Mouse (Mus musculus) lung, postnatal 25 days (tissue): ENCODE measurements around the gene Rhbdf2.
"Not testable (repeated sequence)": the region's sequence is repeated elsewhere in the genome, so short reads cannot be mapped to it uniquely, and the experiment has no call there.

Experiments
- DNase-seq: peaks from one replicate; pipeline ENCODE4 v3.0.0; 2022; ENCODE audit warnings: low spot score

Rhbdf2 gene

GRCm38 (mm10) chr11:116618666-116619065 lies 8.2 kb downstream of the Rhbdf2 start:
- DNase-seq = no peak

DNA sequence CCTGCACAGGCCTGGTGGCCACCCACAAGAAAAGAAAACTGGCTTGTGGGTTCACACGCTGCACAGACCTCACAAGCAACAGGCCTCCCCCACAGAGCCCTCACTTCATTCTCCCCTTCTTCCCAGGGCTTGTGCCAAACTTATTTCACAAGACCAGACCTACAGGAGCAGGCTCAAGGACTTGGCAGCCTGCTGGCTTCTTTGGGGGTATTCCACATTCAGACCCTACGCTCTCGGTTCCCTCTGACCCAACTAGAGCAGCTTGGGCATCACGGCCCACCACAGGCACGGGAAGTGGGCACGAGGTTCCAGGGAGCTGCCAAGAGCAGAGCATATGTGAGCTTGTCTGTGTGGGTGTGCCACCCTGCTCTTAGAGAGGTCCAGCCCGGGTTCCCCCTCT lies 9.2 kb downstream of the Rhbdf2 start:
- peak; percentile 73 for DNase-seq

DNA sequence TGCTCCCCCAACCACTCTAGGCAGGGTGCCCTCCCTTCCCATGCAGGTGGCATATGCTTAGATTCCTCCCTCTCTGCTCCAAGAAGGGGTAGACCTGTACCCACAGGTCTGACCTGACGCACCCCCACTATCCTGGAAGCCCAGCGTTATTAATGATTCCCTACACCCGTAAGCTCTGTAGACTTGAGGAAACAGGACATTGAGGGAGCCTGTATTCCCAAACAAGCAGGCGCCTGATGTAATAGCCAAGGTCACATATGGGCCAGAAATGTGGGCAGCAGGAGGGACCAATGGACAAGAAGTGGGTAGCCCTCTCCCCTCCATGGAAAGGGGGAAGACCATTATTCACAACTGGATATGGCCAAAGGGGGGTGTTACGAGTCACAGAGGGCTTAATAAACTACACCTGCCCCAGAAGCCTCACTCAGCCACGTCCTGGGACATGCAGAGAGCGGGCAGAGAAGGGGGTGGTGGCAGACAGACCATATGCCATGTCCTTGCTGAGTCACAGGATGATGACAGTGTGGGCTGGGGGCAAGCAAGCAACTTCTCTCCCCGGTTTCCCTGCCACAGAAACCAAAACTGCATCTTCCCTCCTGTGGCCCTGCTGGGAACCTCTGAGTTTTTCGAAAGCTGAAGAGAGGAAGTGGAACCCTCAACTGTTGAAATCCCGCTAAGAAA lies 10.2 kb downstream of the Rhbdf2 start:
- no peak for DNase-seq

DNA sequence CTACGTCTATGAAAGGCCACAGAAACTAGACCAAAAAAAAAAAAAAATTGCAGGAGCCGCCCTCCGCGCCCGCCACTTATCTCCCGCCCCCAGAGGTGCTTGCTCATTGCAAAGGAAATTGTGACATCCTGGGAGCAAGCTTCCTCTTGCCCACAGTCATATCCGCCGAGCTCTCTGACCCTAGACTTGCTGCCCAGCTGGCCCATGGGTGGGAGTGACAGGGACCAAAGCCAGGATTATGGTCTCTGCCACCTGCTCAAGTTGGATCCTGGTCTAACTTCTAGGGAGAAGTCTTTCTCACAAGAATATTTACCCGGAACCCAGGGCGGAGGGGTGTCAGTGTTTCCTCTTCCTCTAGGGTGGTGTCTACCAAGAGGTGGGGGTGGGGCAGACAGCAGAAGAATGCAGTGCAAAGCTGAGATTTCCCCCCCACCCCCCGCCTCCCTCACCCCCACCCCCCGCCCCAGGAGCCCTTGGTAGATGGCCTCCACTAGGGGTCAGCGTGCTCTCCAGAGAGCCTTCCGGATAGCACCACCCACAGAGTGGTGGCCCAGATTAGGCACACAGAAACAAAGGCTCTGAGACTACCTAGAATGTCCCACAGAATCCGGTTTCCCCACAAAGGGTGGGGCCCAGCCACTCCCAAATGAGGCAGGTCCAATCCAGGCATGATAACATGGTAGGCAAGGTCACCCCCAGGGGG lies 10.9 kb downstream of the Rhbdf2 start:
- DNase-seq = peak; percentile 86

GRCm38 (mm10) chr11:116613234-116613633 lies 13.6 kb downstream of the Rhbdf2 start:
- no peak for DNase-seq

- DNase-seq = no peak
Measured at GRCm38 (mm10) chr11:116612554-116612953, 14.3 kb downstream of the Rhbdf2 start.

DNA sequence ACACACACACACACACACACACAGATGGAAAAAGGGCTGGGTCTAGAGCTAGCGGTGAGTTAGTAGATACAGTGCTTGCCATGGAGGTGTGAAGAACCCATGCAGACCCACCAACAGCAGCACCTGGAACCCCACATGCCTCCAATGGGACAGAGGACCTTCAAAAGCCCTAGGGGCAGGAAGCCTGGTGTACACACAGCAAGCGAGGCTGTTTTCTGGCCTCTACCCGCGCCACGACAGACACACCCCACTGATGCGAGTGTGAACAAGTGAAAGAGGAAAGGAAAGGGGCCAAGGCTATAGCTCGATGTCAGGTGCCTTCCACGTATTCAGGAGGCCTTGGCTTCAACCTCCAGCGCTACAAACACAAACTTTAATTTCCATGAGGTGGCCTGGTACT lies 14.9 kb downstream of the Rhbdf2 start:
- no peak for DNase-seq

GRCm38 (mm10) chr11:116611168-116611567 lies 15.7 kb downstream of the Rhbdf2 start:
- DNase-seq = not testable (repeated sequence)

DNA sequence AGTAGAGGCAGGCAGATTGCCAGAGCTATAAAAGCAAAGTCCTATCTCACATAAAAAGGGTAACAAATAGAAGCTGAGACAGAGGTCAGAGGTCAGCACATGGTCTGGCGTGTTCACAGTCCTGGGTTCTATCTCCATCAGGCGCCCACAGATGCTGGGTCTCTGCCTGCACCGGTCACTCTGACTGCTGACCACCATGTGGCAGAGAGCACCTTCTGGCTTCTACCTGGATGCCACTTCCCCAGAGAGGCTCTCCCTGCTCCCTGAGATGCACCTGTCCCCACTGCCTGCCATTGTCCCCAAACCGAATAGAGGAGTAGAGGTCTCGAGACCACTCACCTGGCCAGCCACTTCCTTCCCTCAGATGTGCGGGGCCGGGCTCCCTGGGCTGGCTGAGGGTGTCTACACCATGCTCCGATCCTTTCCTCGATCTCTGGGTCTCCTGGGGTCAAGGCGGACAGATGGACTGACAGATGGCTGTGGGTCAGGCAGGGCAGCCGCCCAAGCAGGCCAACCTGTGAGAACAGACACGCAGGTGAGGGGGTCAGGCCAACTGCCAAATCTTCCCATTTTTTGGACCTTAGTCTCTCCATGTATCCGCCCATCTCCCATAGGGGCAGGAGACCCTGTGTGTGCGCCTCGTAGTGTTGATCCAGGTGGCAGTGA lies 16.7 kb downstream of the Rhbdf2 start:
- DNase-seq = no peak

GRCm38 (mm10) chr11:116607717-116608116 lies 19.1 kb downstream of the Rhbdf2 start:
- DNase-seq = no peak

DNA sequence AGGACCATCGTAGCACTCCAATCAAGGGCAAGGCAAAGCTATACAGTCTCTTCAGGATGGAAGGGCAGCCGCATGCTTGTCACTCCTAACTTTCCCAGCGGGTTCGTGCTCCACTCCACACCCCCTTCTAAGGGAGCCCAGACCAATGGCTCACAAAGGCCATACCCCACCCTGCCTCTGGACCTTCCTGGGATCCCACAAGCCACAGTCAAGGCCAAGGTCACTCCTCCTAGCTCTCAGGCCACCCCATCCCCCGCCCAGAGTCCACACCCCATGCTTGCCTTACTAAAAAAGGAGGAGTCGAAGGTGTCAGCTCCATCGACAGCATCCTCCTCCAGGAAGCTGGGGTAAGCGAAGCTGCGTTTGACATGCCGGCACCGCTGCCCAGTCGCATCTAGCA lies 22.7 kb downstream of the Rhbdf2 start:
- DNase-seq = no peak

DNA sequence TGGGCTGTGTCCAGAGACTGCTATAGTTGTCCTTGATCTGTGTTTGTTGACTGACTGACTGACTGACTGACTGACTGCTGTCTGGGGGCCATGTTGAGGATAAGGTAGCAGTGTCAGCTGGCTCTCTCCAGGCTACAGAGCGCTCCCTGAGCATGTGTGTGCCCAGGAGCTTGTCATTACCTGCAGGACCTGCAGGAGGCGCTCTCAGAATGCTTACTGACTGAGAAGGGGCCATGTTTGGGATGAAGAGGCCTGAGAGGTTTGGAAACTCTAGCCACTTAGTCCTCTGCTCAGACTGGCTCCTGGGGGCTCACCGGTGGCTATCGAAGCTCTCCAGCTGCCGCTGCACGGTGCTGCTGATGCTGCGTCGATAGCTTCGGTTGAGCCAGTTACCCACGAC lies 23.5 kb downstream of the Rhbdf2 start:
- no peak for DNase-seq

DNA sequence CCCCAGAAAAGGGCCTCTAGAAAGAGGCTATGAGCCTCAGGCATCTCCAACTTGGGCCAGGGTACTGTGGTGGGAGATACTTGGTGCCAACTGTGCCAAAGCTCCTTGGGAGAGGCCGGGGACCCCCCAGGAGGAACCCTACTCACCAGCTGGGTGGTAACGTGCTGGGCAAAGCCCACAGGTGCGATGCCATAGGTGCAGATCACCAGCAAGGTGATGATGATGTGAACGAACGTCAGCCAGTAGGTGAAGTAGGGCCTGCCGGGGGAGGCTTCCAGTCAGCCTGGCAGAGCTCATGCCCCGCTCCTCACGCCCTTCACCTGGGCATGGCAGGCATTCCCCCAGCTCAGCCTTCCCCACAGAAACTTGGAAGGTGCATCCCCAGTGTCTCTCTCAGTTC lies 24.8 kb downstream of the Rhbdf2 start:
- DNase-seq = no peak

DNA sequence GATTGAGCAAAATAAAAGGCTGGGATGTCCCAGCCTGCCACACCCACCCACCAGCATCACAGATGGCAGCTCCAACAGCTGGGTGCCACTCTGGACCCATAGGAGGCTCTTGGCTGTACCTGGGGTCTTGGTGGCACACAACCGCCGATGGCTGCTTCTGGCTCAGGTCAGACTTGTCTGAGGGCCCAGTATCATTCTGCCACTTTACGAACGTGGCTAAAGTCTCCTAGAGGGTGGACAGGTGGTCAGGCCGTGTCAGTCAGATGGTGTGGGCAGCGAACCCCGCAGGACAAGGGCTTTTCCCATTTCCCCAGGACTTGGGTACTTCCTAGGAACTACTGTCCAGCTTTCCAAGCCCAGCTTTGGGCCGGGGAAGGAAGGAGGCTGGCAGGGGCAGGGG lies 25.7 kb downstream of the Rhbdf2 start:
- DNase-seq = no peak

DNA sequence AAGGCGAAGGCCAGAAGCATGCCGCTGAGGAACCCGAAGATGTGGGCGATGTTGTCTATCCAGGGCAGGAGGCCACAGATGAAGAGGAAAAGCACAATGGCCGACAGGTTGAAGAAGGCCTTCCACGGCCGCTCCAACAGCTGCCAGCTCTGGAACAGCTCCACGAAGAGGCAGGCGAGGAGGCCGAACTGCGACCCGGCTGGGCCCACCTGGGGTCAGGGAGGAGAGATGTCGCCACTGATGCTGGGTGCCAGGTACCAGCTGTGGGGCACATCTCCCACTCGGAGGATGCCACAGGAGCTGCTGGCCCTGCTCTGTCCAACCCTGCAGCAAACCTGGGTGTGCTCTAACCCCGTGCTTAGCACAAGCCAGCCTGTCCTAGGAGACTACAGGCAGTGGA lies 27.6 kb downstream of the Rhbdf2 start:
- no peak for DNase-seq

- DNase-seq = no peak
Measured at GRCm38 (mm10) chr11:116598193-116598592, 28.6 kb downstream of the Rhbdf2 start.

DNA sequence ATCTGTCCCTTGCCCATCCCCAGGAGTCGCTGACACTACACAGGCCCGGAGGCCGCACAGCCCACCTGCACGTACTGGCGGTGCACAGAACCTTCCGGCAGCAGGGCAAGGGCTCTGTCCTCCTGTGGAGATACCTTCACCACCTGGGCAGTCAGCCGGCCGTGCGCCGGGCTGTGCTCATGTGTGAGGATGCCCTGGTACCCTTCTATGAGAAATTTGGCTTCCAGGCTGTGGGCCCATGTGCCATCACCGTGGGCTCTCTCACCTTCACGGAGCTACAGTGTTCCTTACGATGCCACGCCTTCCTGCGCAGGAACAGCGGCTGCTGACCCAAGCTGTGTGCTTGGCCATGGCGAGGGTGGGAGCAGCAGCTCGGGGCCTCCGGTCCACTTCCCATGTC lies 30.1 kb downstream of the Rhbdf2 start:
- DNase-seq = no peak

GRCm38 (mm10) chr11:116593345-116593744 lies 33.5 kb downstream of the Rhbdf2 start:
- DNase-seq = no peak

- peak; percentile 93 for DNase-seq
Measured at GRCm38 (mm10) chr11:116592428-116592827, 34.4 kb downstream of the Rhbdf2 start.

GRCm38 (mm10) chr11:116591621-116592020 lies 35.2 kb downstream of the Rhbdf2 start:
- no peak for DNase-seq

- no peak for DNase-seq
Measured at GRCm38 (mm10) chr11:116589574-116589973, 37.2 kb downstream of the Rhbdf2 start.

DNA sequence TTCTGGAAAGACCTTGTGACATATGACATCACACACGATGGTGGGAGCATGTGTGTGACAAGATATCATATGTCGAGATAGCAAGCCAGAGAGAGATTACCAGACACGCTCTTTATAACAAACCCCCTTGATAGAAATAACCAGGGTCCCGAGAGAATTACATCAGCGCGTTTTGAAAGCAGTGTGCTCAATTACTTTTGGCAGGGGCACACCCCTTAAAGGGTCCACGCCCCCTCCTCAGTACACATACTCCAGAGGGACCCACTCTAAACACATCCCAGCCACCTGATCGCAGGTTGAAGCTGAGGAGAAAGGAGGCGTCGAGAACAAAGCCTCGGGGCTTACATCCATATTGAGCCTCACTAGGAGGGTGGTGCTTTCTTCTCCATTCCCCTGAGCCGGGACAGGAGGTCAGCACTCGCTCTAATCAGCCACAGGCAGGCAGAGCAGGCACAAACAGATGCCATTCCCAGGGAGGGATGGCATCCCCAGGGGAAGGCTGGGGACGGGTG lies 37.7 kb downstream of the Rhbdf2 start:
- DNase-seq = no peak
